Mouse (Mus musculus): ENCODE data around the gene Gimap9. TPM values are rescaled to one million over a fixed set of nuclear protein-coding genes. Genes with fewer than 3 reads are reported as not detected.
A peak's percentile ranks its signal among the peaks of the same experiment; 100 is the strongest.

Gene Gimap9
- polyA plus RNA-seq (2015; fragmentation: Nextera tagmentation; extraction: Ambion mirVana): 6.9 and 7.5 TPM in 2 replicates

GRCm38 (mm10) chr6:48675931-48676859 is at the start of gene Gimap9:
Gene Gimap9, plus strand, starts transcription at chr6:48676129.
- Histone ChIP-seq H3K4me1 (no peaks in the 10 kb centered on the region), H3K27me3 (no peaks in the 10 kb centered on the region), H3K27ac (0 out of 2 replicates have a peak within 1 kb of the TSS, but pooled peaks have one; percentile 11), H3K9me3 (no peaks in the 10 kb centered on the region), H3K4me3 (peak within 1 kb of the TSS; percentile 25), H3K9ac (no peak within 1 kb of the TSS), H3K36me3 (no peaks in the 10 kb centered on the region), H3K4me2 (peak within 1 kb of the TSS; percentile 32)
- no peak for ATAC-seq (ENCODE audit: insufficient number of reproducible peaks, low FRiP score, low TSS enrichment, low read depth)
- WGBS: 29% methylated on average over 13 of the region's 13 CpGs

GRCm38 (mm10) chr6:48626464-48626863 is 49.5 kb upstream of the Gimap9 start, which contains the start of gene AI854703:
Gene AI854703, plus strand, starts transcription at chr6:48626764.
- no peaks in the 10 kb centered on the region for H3K36me3 ChIP-seq
- ATAC-seq (ENCODE audit: insufficient number of reproducible peaks, low FRiP score, low TSS enrichment, low read depth): no peak
- H3K27ac ChIP-seq: no peak within 1 kb of the TSS
- peak within 1 kb of the TSS; percentile 48 for H3K4me3 ChIP-seq
- peaks cover 47% of the 10 kb centered on the region for H3K27me3 ChIP-seq
- peaks cover 22% of the 10 kb centered on the region for H3K4me1 ChIP-seq
- peak within 1 kb of the TSS; percentile 85 for H3K4me2 ChIP-seq
- 28% methylated on average over 8 of the region's 8 CpGs for WGBS
- no peaks in the 10 kb centered on the region for H3K9me3 ChIP-seq
- H3K9ac ChIP-seq: peak within 1 kb of the TSS; percentile 18

- H3K27ac ChIP-seq: no peak overlapping the region
- no peak for ATAC-seq (ENCODE audit: insufficient number of reproducible peaks, low FRiP score, low TSS enrichment, low read depth)
- WGBS: under 1% methylated on average over 32 of the region's 32 CpGs
- peak overlapping the region; percentile 48 for H3K4me3 ChIP-seq
- no peaks in the 10 kb centered on the region for H3K36me3 ChIP-seq
- H3K4me1 ChIP-seq: peaks cover 22% of the 10 kb centered on the region
- H3K9ac ChIP-seq: peak overlapping the region; percentile 18
- no peaks in the 10 kb centered on the region for H3K9me3 ChIP-seq
- peaks cover 47% of the 10 kb centered on the region for H3K27me3 ChIP-seq
- H3K4me2 ChIP-seq: peak overlapping the region; percentile 85
Measured at GRCm38 (mm10) chr6:48626984-48627383, 48.9 kb upstream of the Gimap9 start.

GRCm38 (mm10) chr6:48627511-48627924 is 48.4 kb upstream of the Gimap9 start:
- 2% methylated on average over 7 of the region's 7 CpGs for WGBS
- H3K4me3 ChIP-seq: peak overlapping the region; percentile 48
- H3K4me1 ChIP-seq: peaks cover 22% of the 10 kb centered on the region
- no peaks in the 10 kb centered on the region for H3K36me3 ChIP-seq
- no peak overlapping the region for H3K27ac ChIP-seq
- no peaks in the 10 kb centered on the region for H3K9me3 ChIP-seq
- H3K27me3 ChIP-seq: peaks cover 47% of the 10 kb centered on the region
- ATAC-seq (ENCODE audit: insufficient number of reproducible peaks, low FRiP score, low TSS enrichment, low read depth): no peak
- H3K4me2 ChIP-seq: peak overlapping the region; percentile 85
- no peak overlapping the region for H3K9ac ChIP-seq

GRCm38 (mm10) chr6:48628377-48628776 is 47.6 kb upstream of the Gimap9 start:
- Histone ChIP-seq H3K4me3 (no peak overlapping the region), H3K27ac (no peak overlapping the region), H3K4me1 (peaks cover 22% of the 10 kb centered on the region), H3K36me3 (no peaks in the 10 kb centered on the region), H3K4me2 (no peak overlapping the region), H3K27me3 (peaks cover 47% of the 10 kb centered on the region), H3K9me3 (no peaks in the 10 kb centered on the region), H3K9ac (no peak overlapping the region)
- 74% methylated on average over 3 of the region's 3 CpGs for WGBS
- no peak for ATAC-seq (ENCODE audit: insufficient number of reproducible peaks, low FRiP score, low TSS enrichment, low read depth)

- Histone ChIP-seq H3K36me3 (no peaks in the 10 kb centered on the region), H3K4me1 (peaks cover 22% of the 10 kb centered on the region), H3K9ac (peak overlapping the region; percentile 33; the same call in 1 of the 2 replicates), H3K4me3 (peak overlapping the region; percentile 44), H3K4me2 (peak overlapping the region; percentile 89), H3K27ac (no peak overlapping the region), H3K27me3 (peaks cover 47% of the 10 kb centered on the region), H3K9me3 (no peaks in the 10 kb centered on the region)
- ATAC-seq (ENCODE audit: insufficient number of reproducible peaks, low FRiP score, low TSS enrichment, low read depth): no peak
- WGBS: 15% methylated on average over 54 of the region's 54 CpGs
Measured at GRCm38 (mm10) chr6:48628808-48629660, 46.9 kb upstream of the Gimap9 start.

GRCm38 (mm10) chr6:48629661-48630034 is 46.3 kb upstream of the Gimap9 start:
- H3K27me3 ChIP-seq: peaks cover 47% of the 10 kb centered on the region
- 0 out of 2 replicates have a peak, but pooled peaks have one; percentile 18 for ATAC-seq (ENCODE audit: insufficient number of reproducible peaks, low FRiP score, low TSS enrichment, low read depth)
- WGBS: 13% methylated on average over 13 of the region's 13 CpGs

GRCm38 (mm10) chr6:48630831-48631230 is 45.1 kb upstream of the Gimap9 start:
- peaks cover 22% of the 10 kb centered on the region for H3K4me1 ChIP-seq
- no peak overlapping the region for H3K4me3 ChIP-seq
- H3K27me3 ChIP-seq: peaks cover 40% of the 10 kb centered on the region
- H3K27ac ChIP-seq: no peak overlapping the region
- no peak for ATAC-seq (ENCODE audit: insufficient number of reproducible peaks, low FRiP score, low TSS enrichment, low read depth)
- WGBS: 83% methylated on average over 8 of the region's 8 CpGs
- H3K4me2 ChIP-seq: no peak overlapping the region
- no peaks in the 10 kb centered on the region for H3K9me3 ChIP-seq
- no peak overlapping the region for H3K9ac ChIP-seq
- no peaks in the 10 kb centered on the region for H3K36me3 ChIP-seq

More at GRCm38 (mm10) chr6:48629661-48630034, 46.3 kb upstream of the Gimap9 start:
- H3K4me2 ChIP-seq: peak overlapping the region; percentile 89
- H3K4me1 ChIP-seq: peaks cover 22% of the 10 kb centered on the region
- H3K4me3 ChIP-seq: peak overlapping the region; percentile 44
- no peaks in the 10 kb centered on the region for H3K9me3 ChIP-seq
- peak overlapping the region; percentile 33; the same call in 1 of the 2 replicates for H3K9ac ChIP-seq
- no peak overlapping the region for H3K27ac ChIP-seq
- no peaks in the 10 kb centered on the region for H3K36me3 ChIP-seq

GRCm38 (mm10) chr6:48635105-48635504 is 40.8 kb upstream of the Gimap9 start:
- Histone ChIP-seq H3K27me3 (peaks cover 2% of the 10 kb centered on the region), H3K27ac (no peak overlapping the region), H3K4me3 (no peak overlapping the region), H3K9me3 (no peaks in the 10 kb centered on the region), H3K9ac (no peak overlapping the region), H3K4me2 (no peak overlapping the region), H3K4me1 (no peaks in the 10 kb centered on the region), H3K36me3 (no peaks in the 10 kb centered on the region)
- WGBS: 78% methylated on average over 2 of the region's 2 CpGs
- ATAC-seq (ENCODE audit: insufficient number of reproducible peaks, low FRiP score, low TSS enrichment, low read depth): no peak

- 63% methylated on average over 6 of the region's 6 CpGs for WGBS
- Histone ChIP-seq H3K27ac (no peak overlapping the region), H3K4me3 (no peak overlapping the region), H3K9ac (no peak overlapping the region), H3K4me1 (no peaks in the 10 kb centered on the region), H3K36me3 (no peaks in the 10 kb centered on the region), H3K9me3 (no peaks in the 10 kb centered on the region), H3K4me2 (no peak overlapping the region), H3K27me3 (no peaks in the 10 kb centered on the region)
- ATAC-seq (ENCODE audit: insufficient number of reproducible peaks, low FRiP score, low TSS enrichment, low read depth): no peak
Measured at GRCm38 (mm10) chr6:48636515-48636914, 39.4 kb upstream of the Gimap9 start.

- Histone ChIP-seq H3K4me3 (no peak overlapping the region), H3K27me3 (no peaks in the 10 kb centered on the region), H3K9ac (no peak overlapping the region), H3K36me3 (no peaks in the 10 kb centered on the region), H3K27ac (no peak overlapping the region), H3K4me1 (no peaks in the 10 kb centered on the region), H3K4me2 (no peak overlapping the region), H3K9me3 (no peaks in the 10 kb centered on the region)
- no peak for ATAC-seq (ENCODE audit: insufficient number of reproducible peaks, low FRiP score, low TSS enrichment, low read depth)
- 59% methylated on average over 6 of the region's 6 CpGs for WGBS
Measured at GRCm38 (mm10) chr6:48637811-48638500, 38.0 kb upstream of the Gimap9 start.

All from limb, embryonic 15.5 days (tissue).